Mouse (Mus musculus) heart, adult 11 months (tissue): ENCODE measurements around the gene Klk1b22.

Experiments
- DNase-seq: peaks from one replicate; pipeline ENCODE4 v3.0.0; 2022

Klk1b22 gene

DNA sequence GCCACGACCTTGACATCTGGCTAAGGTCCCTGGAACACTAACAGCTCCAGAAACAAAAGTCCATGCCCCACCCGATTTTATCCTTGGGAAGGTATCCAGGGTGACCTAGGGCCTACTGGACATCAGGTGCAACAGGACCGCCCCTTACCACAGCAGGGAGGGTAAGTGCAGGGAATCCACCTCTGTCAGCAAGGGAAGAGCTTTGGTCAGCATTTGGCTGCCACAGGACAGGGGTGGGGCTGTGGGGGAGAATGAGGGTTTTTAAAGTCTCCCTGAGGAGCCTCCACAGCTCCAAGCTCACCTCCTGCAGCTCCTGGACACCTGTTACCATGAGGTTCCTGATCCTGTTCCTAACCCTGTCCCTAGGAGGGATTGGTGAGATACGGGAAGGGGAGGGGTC, at the start of gene Klk1b22:
TSS of gene Klk1b22 (plus strand) at position 301 of the 400 bp plus-strand sequence.
- no peak for DNase-seq

- peak; percentile 71 for DNase-seq
Observed at GRCm38 (mm10) chr7:44072117-44072516, 40.4 kb upstream of the Klk1b22 start.

DNA sequence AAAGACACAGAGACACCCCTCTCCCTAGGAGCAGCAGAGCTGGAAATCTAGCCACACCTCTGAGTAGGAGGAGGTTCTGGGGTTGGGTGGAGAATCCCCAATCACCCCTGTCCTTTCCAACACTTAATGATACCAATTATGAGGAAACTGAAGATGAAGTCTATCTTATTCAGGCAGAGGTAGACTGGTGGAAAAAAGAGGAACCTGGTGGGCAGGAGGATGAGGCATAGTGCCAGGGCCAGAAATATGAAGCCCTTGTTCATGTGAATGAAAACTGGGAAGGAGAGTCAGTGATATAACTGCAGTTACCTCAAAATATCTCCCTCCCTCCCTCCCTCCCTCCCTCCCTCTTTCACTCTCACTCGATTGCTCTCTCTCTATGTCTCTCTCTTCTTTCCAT, 34.8 kb upstream of the Klk1b22 start:
- DNase-seq: peak; percentile 25

GRCm38 (mm10) chr7:44096111-44096510, 16.4 kb upstream of the Klk1b22 start:
- DNase-seq: peak; percentile 63

DNA sequence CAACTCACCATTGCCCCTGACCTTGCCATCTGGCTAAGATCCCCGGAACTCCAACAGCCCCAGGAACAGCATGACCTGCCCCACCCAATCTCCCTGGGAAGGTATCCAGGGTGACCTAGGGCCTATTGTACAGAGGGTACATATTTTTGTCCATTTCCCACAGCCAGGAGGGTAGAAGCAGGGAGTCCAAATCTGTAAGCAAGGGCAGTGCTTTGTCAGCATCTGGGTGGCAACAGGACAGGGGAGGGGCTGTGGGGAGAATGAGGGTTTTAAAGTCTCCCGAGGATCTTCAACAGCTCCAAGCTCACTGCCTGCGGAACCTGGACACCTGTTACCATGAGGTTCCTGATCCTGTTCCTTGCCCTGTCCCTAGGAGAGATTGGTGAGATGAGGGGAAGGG, 10.4 kb upstream of the Klk1b22 start, which contains the start of gene Klk1b21:
TSS of gene Klk1b21 (plus strand) at position 301 of the 400 bp plus-strand sequence.
- peak; percentile 81 for DNase-seq

- DNase-seq: peak; percentile 78
Observed at GRCm38 (mm10) chr7:44123445-44123844, 11.0 kb downstream of the Klk1b22 start.

DNA sequence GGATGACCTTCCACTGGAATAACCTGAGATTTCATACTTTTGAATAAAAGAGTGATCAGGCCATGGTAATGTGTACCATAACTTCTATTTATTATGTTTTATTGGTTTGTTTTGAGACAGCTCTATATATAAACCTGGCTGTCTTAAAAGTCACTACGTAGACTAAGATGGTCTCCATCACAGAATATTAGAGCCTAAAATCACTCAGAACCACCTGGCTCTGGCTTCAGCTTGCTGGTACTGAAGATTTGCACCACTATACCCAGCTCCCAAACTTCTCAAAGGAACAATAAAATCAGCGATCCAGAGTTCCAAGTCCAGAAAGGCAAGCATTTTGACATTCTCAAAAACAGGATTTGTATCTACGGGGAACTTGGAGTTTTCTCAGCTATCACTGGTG, 24.0 kb downstream of the Klk1b22 start, which contains the start of gene Klk1b16:
TSS of gene Klk1b16 (plus strand) at position 301 of the 400 bp plus-strand sequence.
- DNase-seq: peak; percentile 22
